Mouse (Mus musculus) intestine, postnatal 0 days (tissue): ENCODE measurements around the gene Pgs1. TPM values are rescaled to one million over a fixed set of nuclear protein-coding genes. Genes with fewer than 3 reads are reported as not detected.

Source experiments
- ATAC-seq: fragments of 200-750 bp; cut with Nextera tagmentation; 2 replicates; pipeline ENCODE4 v1.8.0; 2017; ENCODE audit warnings: mild to moderate bottlenecking, moderate TSS enrichment, moderate library complexity
- H3K27ac ChIP-seq: fragments of 300-500 bp; sonication (generic); 2 replicates; pipeline ENCODE4 v1.5.1; 2014; ENCODE audit warnings: mild to moderate bottlenecking, low read depth, low read length, moderate library complexity
- H3K27me3 ChIP-seq: fragments of 300-500 bp; sonication (generic); replicated peaks from 2 replicates; pipeline ENCODE4 v1.6.1; 2014; ENCODE audit warnings: low read length, mixed read lengths; ENCODE audit not compliant: control insufficient read depth, insufficient read depth
- H3K36me3 ChIP-seq: fragments of 300-500 bp; sonication (generic); 2 replicates; pipeline ENCODE4 v1.6.1; 2014; ENCODE audit warnings: mild to moderate bottlenecking, moderate library complexity; ENCODE audit not compliant: control insufficient read depth, insufficient read depth
- H3K4me1 ChIP-seq: fragments of 300-500 bp; sonication (generic); replicated peaks from 2 replicates; pipeline ENCODE4 v1.6.1; 2014; ENCODE audit warnings: antibody characterized with exemption, low read length, mixed read lengths; ENCODE audit not compliant: control insufficient read depth, insufficient read depth
- H3K4me2 ChIP-seq: fragments of 300-500 bp; sonication (generic); replicated peaks from 2 replicates; pipeline ENCODE4 v1.6.1; 2014; ENCODE audit warnings: low read depth, mild to moderate bottlenecking, moderate library complexity
- H3K4me3 ChIP-seq: fragments of 300-500 bp; sonication (generic); 2 replicates; pipeline ENCODE4 v1.5.1; 2014; ENCODE audit warnings: low read depth, low read length
- H3K9ac ChIP-seq: fragments of 300-500 bp; sonication (generic); 2 replicates; pipeline ENCODE4 v1.6.1; 2014; ENCODE audit warnings: mild to moderate bottlenecking, low read depth, low read length
- H3K9me3 ChIP-seq: fragments of 300-500 bp; sonication (generic); 2 replicates; pipeline ENCODE4 v1.6.1; 2016; ENCODE audit warnings: mixed run types; ENCODE audit not compliant: control insufficient read depth
- CTCF ChIP-seq: sonication (generic); IDR thresholded peaks from 2 replicates; pipeline ENCODE4 v1.5.1; 2016; ENCODE audit warnings: low read depth, mild to moderate bottlenecking, control low read depth, antibody characterized with exemption, moderate library complexity
- WGBS: fragments of 180-500 bp; shearing (Covaris S2); extraction: QIAGEN DNeasy Blood & Tissue Kit; methylation state at CpG from one replicate; pipeline ENCODE4 v1.1.7; 2014; 5-methylcytosine and 5-hydroxymethylcytosine counted together
- polyA plus RNA-seq: library from polyadenylated mRNA; unstranded; fragments of >200 nt; fragmentation: Nextera tagmentation; extraction: Ambion mirVana; gene quantifications from 2 replicates; pipeline ENCODE4 v1.2.1, GENCODE M21; 2015

Pgs1 gene
- polyA plus RNA-seq, 1 experiment from 2014 or later, result 23.1 TPM

DNA sequence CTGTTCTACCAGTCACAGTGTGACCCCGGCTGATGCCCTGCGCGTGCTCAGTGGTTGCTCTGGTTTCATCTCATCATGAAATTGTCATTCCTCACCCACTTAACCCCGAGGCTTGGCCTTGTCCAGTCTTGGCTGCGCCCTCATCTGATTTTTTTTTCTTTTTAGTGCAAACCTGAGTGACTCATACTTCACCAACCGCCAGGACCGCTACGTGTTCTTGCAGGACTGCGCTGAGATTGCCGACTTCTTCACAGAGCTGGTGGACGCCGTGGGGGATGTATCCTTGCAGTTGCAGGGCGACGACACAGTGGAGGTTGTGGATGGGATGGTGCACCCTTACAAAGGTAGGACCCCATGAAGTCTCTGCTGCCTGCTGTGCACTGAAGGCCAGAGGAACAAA is 17.1 kb downstream of the Pgs1 start:
- Histone ChIP-seq H3K9me3 (no peaks in the 10 kb centered on the region), H3K36me3 (peaks cover 76% of the 10 kb centered on the region)
- 92% methylated on average over 14 of the region's 14 CpGs for WGBS

DNA sequence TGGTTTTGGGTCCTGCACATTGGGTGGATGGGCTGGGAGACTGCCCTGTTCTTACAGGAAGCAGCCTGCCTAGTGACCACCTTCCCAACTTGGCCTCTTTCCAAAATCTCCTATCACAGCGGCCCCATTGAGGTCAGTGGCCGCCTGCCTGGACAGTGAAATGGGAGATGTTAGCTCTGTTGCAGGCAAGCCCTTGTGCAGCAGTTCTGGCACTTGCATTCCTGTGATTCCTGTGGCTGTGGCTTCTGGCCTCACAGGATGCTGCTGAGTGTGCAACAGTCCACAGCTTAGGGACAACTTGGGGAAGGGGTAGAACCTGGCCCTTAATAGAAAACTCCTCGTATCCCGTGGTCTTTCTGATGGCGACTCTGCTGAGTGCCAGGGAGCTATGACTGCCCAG is 17.6 kb downstream of the Pgs1 start:
- no peak overlapping the region for H3K9ac ChIP-seq
- no peak overlapping the region for H3K4me3 ChIP-seq
- no peaks in the 10 kb centered on the region for H3K9me3 ChIP-seq
- no peak for ATAC-seq
- H3K36me3 ChIP-seq, result peaks cover 73% of the 10 kb centered on the region
- H3K27ac ChIP-seq, result no peak overlapping the region
- H3K4me2 ChIP-seq, result no peak overlapping the region
- no peak for TF ChIP-seq CTCF
- H3K27me3 ChIP-seq, result no peaks in the 10 kb centered on the region
- peaks cover 9% of the 10 kb centered on the region for H3K4me1 ChIP-seq
- WGBS, result 82% methylated on average over 5 of the region's 5 CpGs

More for the DNA sequence above, 17.1 kb downstream of the Pgs1 start:
- no peak overlapping the region for H3K4me3 ChIP-seq
- H3K9ac ChIP-seq, result no peak overlapping the region
- H3K4me2 ChIP-seq, result no peak overlapping the region
- no peak for TF ChIP-seq CTCF
- H3K27me3 ChIP-seq, result no peaks in the 10 kb centered on the region
- peaks cover 9% of the 10 kb centered on the region for H3K4me1 ChIP-seq
- ATAC-seq, result no peak
- H3K27ac ChIP-seq, result no peak overlapping the region

DNA sequence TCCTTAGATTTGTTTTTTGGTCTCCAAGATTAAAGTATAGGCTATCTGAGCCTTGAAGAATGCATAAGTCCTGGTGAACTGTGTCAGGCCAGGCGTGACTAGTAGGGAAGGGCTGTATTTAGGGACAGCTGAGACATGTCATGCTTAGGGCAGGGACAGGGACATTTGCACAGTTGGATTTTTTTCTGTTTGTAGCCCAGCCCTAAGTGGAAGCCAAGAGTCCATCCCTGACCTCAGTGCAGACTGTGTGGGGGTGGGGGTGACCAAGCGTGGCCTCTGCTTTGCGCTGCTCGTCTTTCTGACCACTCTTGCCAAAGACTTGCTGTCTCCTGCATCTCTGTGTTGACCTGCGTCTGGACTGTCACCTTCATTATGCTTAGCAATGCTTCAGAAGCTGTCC is 18.1 kb downstream of the Pgs1 start:
- Histone ChIP-seq H3K27me3 (no peaks in the 10 kb centered on the region), H3K9me3 (no peaks in the 10 kb centered on the region), H3K27ac (no peak overlapping the region; the same call in 1 of the 2 replicates), H3K9ac (no peak overlapping the region), H3K36me3 (peaks cover 68% of the 10 kb centered on the region), H3K4me1 (peaks cover 13% of the 10 kb centered on the region), H3K4me2 (no peak overlapping the region), H3K4me3 (no peak overlapping the region)
- 81% methylated on average over 5 of the region's 5 CpGs for WGBS
- ATAC-seq, result no peak
- TF ChIP-seq CTCF, result no peak

- Histone ChIP-seq H3K36me3 (peaks cover 42% of the 10 kb centered on the region), H3K9ac (no peak overlapping the region), H3K4me1 (peaks cover 23% of the 10 kb centered on the region), H3K4me3 (no peak overlapping the region), H3K27me3 (no peaks in the 10 kb centered on the region), H3K27ac (peak overlapping the region; percentile 21; the same call in 1 of the 2 replicates), H3K9me3 (no peaks in the 10 kb centered on the region), H3K4me2 (0 out of 2 replicates have a peak overlapping the region, but pooled peaks have one; percentile 6)
- peak; percentile 44; the same call in 1 of the 2 replicates for ATAC-seq
- TF ChIP-seq CTCF, result no peak
- WGBS, result 50% methylated on average over 8 of the region's 8 CpGs
Measured at GRCm38 (mm10) chr11:118007460-118008143, 21.5 kb downstream of the Pgs1 start.

DNA sequence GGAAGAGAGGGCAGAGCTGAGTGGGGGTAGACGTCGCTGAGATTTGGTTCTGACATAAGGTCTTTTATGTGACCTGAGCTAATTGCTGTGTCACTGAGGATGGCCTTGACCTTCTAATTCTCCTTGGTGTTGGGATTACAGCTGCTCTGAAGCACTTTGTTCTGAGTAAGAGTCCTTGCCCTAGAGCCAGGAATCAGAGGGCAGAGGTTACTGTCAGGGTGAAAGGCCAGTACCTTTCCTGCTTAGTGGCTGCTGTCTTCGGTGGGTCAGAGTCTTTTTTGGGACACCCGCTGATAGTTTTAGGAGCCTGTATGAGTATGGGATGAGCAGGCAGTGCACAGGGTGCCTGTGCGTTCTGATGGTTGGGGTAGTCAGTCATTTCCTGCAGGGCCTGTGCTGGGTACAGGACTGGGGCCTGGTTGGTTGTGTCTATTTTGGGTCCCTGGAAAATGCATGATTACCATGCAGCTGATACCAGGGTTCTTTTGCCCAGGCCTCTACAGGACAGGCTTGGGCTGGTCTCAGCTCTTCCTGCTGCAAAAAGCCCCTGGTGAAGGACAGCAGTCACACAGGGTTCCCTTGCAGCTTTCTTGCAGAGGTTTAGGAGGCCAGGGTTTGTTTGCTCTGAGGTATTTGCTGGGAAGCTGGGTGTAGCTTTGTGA is 22.2 kb downstream of the Pgs1 start:
- Histone ChIP-seq H3K36me3 (peaks cover 35% of the 10 kb centered on the region), H3K27ac (0 out of 2 replicates have a peak overlapping the region, but pooled peaks have one; percentile 21), H3K4me3 (no peak overlapping the region), H3K4me1 (peaks cover 26% of the 10 kb centered on the region), H3K9me3 (no peaks in the 10 kb centered on the region), H3K9ac (no peak overlapping the region; the same call in 1 of the 2 replicates), H3K27me3 (no peaks in the 10 kb centered on the region), H3K4me2 (no peak overlapping the region)
- no peak for TF ChIP-seq CTCF
- ATAC-seq, result no peak
- WGBS, result 62% methylated on average over 5 of the region's 5 CpGs

- H3K4me2 ChIP-seq, result no peak overlapping the region
- WGBS, result 71% methylated on average over 8 of the region's 8 CpGs
- no peak overlapping the region for H3K27ac ChIP-seq
- peaks cover 26% of the 10 kb centered on the region for H3K4me1 ChIP-seq
- peaks cover 34% of the 10 kb centered on the region for H3K36me3 ChIP-seq
- no peak overlapping the region for H3K4me3 ChIP-seq
- no peak for ATAC-seq
- no peaks in the 10 kb centered on the region for H3K27me3 ChIP-seq
- H3K9ac ChIP-seq, result 0 out of 2 replicates have a peak overlapping the region, but pooled peaks have one; percentile 26
- H3K9me3 ChIP-seq, result no peaks in the 10 kb centered on the region
- TF ChIP-seq CTCF, result no peak
Measured at GRCm38 (mm10) chr11:118008843-118009242, 22.8 kb downstream of the Pgs1 start.
